Mouse (Mus musculus): ENCODE results near the gene Cct7.
"Not testable (repeated sequence)": the region's sequence is repeated elsewhere in the genome, so short reads cannot be mapped to it uniquely, and the experiment has no call there.

Gene Cct7

GRCm38 (mm10) chr6:85450697-85451663 is at the start of gene Cct7:
Gene Cct7 (plus strand): TSS chr6:85451514.
- peak; percentile 97 for DNase-seq (ENCODE audit: low spot score in 2 of 2)

- no peak for DNase-seq (ENCODE audit: low spot score in 2 of 2)
These were observed 48.7 kb upstream of the Cct7 start for GRCm38 (mm10) chr6:85402613-85403012.

- no peak for DNase-seq (ENCODE audit: low spot score in 2 of 2)
These were observed 48.3 kb upstream of the Cct7 start for GRCm38 (mm10) chr6:85403039-85403438.

DNA sequence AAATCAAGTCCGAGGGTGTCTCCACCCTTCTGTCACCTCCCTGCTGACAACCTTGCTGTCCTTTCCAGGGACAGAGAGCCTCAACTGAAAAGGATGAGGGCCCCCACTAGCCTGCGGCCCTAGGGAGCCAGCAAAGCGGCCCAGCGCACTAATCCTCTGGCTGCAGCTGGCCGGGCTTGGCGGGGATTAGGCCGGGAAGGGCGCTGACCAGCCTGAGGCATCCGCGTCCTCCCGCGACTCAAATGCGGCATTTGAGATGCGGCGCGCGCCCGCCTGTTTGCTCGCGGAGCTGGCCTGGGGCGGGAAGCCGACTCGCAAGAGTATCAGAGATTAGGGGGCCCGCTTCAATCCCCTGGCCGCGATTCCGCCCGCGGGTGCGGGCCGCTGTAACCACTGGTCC is 42.3 kb upstream of the Cct7 start:
- DNase-seq (ENCODE audit: low spot score in 2 of 2), result no peak

DNA sequence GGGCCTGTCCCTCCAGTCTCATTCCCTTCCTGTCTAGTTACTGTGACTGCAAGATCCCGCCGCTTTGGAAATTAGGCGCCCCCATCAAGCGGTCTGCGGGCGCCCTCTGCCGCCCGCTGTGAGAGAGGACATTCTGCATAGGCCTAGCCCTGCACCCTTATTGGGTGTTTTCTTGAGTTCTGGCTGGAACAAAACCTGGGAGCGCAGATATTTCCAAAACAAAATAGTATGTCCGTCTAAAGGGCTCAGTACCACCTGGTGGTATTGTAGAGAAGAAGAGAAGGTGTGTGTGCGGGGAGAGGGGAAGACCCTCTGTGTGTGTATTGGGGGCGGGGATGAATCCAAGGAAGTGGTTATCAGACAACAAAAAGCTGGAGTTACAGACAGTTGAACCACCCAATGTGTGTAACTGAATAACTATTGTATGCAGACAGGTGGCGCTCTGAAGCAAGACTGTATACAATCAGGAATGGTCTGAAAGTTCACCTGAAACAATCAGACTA is 40.5 kb upstream of the Cct7 start:
- no peak for DNase-seq (ENCODE audit: low spot score in 2 of 2)

DNA sequence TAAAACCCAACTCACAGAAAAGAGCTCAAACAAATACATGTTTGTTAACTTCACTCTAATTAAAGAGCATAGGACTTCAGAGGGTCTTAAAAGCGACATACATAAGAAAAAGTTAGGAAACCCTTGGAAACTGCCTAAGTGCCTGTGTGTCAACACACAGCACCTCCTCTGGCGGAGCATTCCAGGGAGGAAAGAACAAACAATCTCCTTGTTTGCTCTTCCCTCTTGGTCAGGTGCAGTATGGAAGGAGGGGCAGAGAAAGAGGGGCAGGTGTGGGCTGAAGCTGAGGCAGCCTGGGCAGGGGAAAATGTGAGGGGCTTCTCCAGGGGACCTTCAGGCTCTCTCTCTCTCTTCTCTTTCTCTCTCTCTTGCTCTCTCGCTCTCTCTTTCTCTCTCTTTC is 35.5 kb upstream of the Cct7 start:
- DNase-seq (ENCODE audit: low spot score in 2 of 2), result no peak

DNA sequence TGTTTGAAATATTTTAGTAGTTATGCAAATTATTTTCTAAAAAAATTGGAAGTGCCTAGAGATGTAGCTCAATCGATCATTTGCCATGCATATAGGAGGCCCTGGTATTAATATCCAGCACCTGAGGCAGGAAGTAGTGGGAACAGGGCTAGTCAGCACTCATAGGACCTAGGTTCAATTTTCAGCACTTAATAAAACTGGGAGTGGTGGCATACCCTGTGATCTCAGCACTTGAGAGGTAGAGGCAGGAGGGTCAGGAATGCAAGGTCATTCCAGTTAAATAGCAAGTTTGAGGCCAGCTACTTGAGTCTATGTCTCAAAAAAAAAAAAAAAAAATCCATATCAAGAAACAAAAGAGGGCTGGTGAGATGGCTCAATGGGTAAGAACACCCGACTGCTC is 32.2 kb upstream of the Cct7 start:
- no peak for DNase-seq (ENCODE audit: low spot score in 2 of 2)

GRCm38 (mm10) chr6:85423836-85424379 is 27.4 kb upstream of the Cct7 start, which contains the start of gene Noto:
Gene Noto (plus strand): TSS chr6:85423886.
- no peak for DNase-seq (ENCODE audit: low spot score in 2 of 2)

DNA sequence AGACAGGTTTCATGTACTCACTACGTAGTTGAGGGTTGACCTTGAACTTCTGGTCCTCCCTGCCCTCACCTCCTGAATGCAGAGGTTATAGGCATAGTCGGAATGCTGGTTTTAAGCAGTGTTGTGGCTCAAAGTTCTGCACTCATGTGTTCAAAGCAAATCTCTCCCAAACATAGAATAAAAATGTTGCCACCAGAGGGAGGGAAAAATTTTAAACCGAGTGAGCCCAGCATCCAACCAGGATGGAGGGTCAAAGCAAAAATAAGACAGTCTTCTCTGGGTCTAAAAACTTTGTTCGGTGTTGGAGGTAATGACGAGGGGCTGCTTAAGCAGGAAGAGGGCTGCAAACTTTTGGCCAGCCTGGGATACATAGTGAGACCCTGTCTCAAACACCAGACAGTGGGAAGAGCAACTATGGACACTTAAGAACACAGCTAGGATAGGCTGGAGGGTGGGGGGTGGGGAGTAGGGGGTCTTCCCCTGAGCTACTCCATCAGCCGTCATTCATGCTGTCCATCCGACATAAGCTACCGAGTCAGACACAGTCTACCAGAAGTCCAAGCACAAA is 20.0 kb upstream of the Cct7 start:
- DNase-seq (ENCODE audit: low spot score in 2 of 2), result no peak

DNA sequence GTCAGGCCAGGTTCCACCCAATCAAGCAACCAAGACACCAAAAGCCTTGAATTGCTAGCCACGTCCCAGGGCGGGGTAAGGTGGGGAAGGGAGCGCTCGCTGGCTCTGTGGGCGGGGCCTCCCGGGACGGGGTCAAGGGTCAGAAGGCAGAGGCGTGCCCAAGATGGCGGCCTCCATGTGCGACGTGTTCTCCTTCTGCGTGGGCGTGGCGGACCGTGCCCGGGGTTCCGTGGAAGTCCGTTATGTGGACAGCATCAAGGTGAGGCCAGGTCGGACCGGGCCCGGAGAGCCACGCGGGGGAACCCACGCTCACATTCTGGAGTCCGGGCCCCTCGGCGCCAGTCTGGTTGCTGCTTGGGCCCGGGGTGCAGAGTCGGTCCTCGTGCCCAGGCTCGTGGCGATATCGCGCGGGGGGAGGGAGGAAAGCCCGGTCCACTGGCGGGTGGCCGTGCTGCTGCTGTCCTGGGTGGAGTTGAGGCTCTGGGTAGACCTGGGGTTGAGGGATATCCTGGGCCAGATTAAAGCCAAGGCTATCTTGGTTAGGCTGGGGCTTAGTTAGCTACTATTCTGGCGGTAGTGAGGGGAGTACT is 19.4 kb upstream of the Cct7 start, which contains the start of gene Smyd5:
Gene Smyd5 (plus strand): TSS at position 148 of the 590 bp plus-strand sequence.
- peak; percentile 67 to 83 for DNase-seq (ENCODE audit: low spot score in 2 of 2)

- DNase-seq (ENCODE audit: low spot score in 2 of 2), result no peak
These were observed 17.4 kb upstream of the Cct7 start for GRCm38 (mm10) chr6:85433865-85434264.

DNA sequence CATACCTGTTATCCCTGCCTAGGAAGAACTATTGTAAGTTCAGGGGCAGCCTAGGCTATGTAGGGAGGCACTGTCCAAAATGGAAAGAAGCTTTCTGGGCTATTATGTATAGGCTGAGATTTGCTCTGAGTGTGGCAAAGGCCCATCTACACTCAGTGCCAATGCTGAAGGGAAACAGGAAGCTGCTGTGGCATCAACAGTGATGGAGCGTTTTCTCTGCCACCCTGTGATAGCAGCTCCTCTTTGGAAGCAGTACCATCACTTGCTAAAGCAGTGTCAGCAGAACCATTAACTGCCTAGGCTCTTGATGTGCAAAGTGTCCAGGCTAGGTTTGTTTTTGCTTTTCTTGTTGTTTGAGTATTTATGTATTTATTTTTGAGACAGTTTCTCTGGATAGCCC is 15.1 kb upstream of the Cct7 start:
- no peak for DNase-seq (ENCODE audit: low spot score in 2 of 2)

GRCm38 (mm10) chr6:85436631-85437030 is 14.7 kb upstream of the Cct7 start:
- DNase-seq (ENCODE audit: low spot score in 2 of 2), result no peak

DNA sequence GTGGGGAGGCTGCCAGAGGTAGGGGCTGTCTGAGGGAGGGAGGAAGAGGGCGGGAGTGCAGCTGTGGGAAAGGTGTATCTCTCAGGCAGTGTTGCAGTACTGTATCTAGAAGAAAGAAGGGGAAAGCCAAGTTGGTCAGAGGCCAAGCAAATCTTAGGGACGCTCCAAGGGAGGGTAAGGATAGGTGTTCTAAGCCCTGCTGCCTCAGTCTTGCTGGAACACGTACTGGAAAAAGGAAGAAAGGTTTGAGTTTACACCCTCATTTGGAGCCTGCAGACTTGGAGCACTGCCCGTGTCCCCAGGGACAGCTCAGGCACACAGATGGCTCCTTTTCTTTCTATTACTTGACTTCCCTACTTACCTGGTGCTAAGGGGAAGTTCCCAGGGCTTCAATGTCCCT is 10.2 kb upstream of the Cct7 start:
- no peak for DNase-seq (ENCODE audit: low spot score in 2 of 2)

GRCm38 (mm10) chr6:85443488-85444233 is 7.7 kb upstream of the Cct7 start:
- no peak for DNase-seq (ENCODE audit: low spot score in 2 of 2)

DNA sequence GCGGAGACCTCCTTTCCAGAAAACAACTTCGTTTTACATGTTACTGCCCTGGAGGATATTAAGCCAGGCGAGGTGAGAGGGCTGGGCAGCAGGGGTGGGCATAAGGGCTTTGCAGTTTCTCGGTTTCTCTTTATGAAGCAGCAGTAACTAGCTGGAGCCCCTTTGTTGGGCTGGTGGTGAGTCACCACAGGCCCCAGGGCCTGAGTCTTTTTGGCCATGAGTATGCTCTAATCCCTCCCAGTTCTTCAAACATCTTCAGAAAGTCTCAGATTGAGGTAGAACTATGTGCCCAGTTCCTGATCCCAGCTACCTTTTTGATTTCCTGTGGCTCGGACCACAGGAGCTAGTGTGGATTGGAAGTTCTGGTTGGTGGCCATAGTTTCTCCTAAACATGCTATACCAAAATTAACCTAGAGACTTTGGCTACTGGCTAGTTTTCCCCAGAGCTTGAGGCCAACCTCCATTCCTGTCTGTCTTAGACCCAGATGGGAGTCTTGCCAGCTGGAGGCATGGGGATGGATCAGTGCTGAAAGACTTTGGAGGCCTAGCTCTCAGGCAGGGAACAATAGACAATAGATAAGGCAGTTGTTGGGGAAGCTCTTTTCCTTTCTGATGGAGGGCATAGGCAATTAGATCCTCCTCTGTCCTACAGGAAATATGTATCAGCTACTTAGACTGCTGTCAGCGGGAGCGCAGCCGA is 6.9 kb upstream of the Cct7 start:
- DNase-seq (ENCODE audit: low spot score in 2 of 2), result no peak

DNA sequence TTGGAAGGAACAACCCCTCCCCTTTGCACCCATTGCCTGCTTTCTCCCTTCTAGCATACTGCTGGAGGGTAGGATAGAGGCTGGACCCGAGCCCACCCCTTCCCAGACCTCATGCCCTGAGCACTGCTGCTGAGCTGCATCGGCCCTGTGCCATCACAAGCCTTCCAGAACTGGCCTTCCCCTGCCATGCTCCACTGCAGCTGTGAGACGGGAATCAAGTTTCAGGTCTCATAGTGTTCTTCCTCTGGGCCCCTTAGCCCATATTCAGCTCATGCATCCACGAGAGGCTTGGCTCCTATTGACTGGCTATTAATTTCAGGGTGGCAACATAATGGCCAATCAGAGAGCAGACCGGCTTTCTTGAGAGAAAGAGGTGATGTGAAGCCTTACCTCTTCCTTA is 6.0 kb upstream of the Cct7 start:
- DNase-seq (ENCODE audit: low spot score in 2 of 2), result no peak

GRCm38 (mm10) chr6:85447351-85447750 is 4.0 kb upstream of the Cct7 start:
- no peak for DNase-seq (ENCODE audit: low spot score in 2 of 2)

- not testable (repeated sequence) for DNase-seq (ENCODE audit: low spot score in 2 of 2)
These were observed 1.2 kb upstream of the Cct7 start for GRCm38 (mm10) chr6:85450140-85450539.

GRCm38 (mm10) chr6:85451664-85452410 is 523 bp downstream of the Cct7 start, which contains the start of gene Pradc1:
Gene Pradc1 (minus strand): TSS chr6:85451970.
- DNase-seq (ENCODE audit: low spot score in 2 of 2), result peak; percentile 87 to 92
